Mouse (Mus musculus) MEL (cell line): ENCODE data around the gene Smim20. TPM values are rescaled to one million over a fixed set of nuclear protein-coding genes. Genes with fewer than 3 reads are reported as not detected.

ENCODE experiments used
- polyA plus RNA-seq, 2 experiments: library from polyadenylated mRNA; stranded (reverse) in 1 of 2; unstranded in 1 of 2; fragments of >175 nt in 1 of 2; fragments of >200 nt in 1 of 2; gene quantifications; 2 replicates each; pipeline versions ENCODE4 v1.2.1 to v1.2.4; 2012; ENCODE audit warnings: low replicate concordance in 2 of 2, low read depth in 1 of 2; ENCODE audit not compliant: insufficient read length in 2 of 2, insufficient read depth in 1 of 2, missing spikeins in 1 of 2
- total RNA-seq: library from RNA; depleted of rRNA; stranded (reverse); fragments of 300-350 nt; gene quantifications from 2 replicates; pipeline ENCODE4 v1.2.3, GENCODE M21; 2012; rRNA removed

The Smim20 gene
- total and polyA plus RNA-seq, 3 experiments = 54.5 to 57.7 TPM; not detected in 1

Other genes with a start within 250 kb of the Smim20 start
- not detected in 2 replicates for gene Slc34a2, start 229.0 kb upstream of the Smim20 start, total RNA-seq
- gene Slc34a2, start 229.0 kb upstream of the Smim20 start, polyA plus RNA-seq = not detected
- gene Sel1l3, start 53.2 kb upstream of the Smim20 start, total RNA-seq = 0.03 TPM in 1 of 2 replicates, not detected in the other
- under 1 TPM in 1 of 2 experiments, not detected in 1; 0.01 TPM for gene Sel1l3, start 53.2 kb upstream of the Smim20 start, polyA plus RNA-seq
- 6.0 and 6.5 TPM in 2 replicates for gene Rbpj, start 199.1 kb downstream of the Smim20 start, total RNA-seq
- gene Rbpj, start 199.1 kb downstream of the Smim20 start, polyA plus RNA-seq = 10 to 100 TPM; 19.1 to 34.5 TPM